Mouse (Mus musculus): Measurements from ENCODE around the gene Edc4.

GRCm38 (mm10) chr8:105852146-105852729 lies 28.4 kb upstream of the Edc4 start:
- TF ChIP-seq POLR2A (IDR thresholded peaks at IDR 0.05; ENCODE audit: low read depth, low read length), result no peak
- TF ChIP-seq CTCF (IDR thresholded peaks at IDR 0.05; ENCODE audit: extremely low read depth, insufficient read length, insufficient replicate concordance, low read depth, low read length), result no peak

Data from small intestine, adult 2 months (tissue).